Mouse (Mus musculus): ENCODE results near the gene A3galt2. TPM values are rescaled to one million over a fixed set of nuclear protein-coding genes. Genes with fewer than 3 reads are reported as not detected.

The A3galt2 gene
- polyA plus RNA-seq, 1 experiment from 2014 or later = 0.14 TPM

DNA sequence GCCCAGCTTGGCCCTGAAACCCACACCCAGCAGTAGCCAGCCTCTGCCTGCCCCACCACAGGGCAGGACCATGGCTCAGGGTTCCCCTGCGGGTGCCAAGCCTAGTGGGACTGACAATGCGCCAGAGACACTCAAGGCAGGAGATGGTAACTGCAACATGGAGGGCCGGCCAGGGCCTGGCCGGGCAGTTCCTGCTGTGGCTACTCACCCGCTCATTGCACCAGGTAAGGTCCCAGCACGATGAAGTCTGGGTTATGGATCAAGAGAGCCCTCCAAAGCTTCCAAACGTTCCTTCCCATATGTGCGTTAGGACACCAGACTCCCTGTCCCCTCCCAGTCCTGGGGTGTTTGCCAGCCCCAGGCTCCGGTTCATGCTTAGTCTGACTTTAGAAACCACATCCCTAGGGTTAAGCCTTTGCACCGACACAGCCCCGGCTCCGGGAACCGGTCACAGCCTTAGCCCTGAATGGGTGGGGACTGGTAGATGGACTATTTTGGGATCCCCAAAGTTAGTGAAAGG is 43.0 kb upstream of the A3galt2 start:
- Histone ChIP-seq H3K4me3 (ENCODE audit: low read depth, low read length) (no peak overlapping the region), H3K4me1 (ENCODE audit: control insufficient read depth, insufficient read depth, low read length) (peaks cover 32% of the 10 kb centered on the region), H3K27ac (ENCODE audit: low read length) (no peak overlapping the region), H3K9ac (ENCODE audit: low read depth, low read length) (peak overlapping the region; percentile 30), H3K36me3 (ENCODE audit: control insufficient read depth, insufficient read depth, low read length) (no peaks in the 10 kb centered on the region; the same call in 1 of the 2 replicates), H3K4me2 (ENCODE audit: low read length) (no peak overlapping the region), H3K9me3 (replicated peaks; ENCODE audit: control insufficient read depth, low read length, poor library complexity, severe bottlenecking) (no peaks in the 10 kb centered on the region), H3K27me3 (ENCODE audit: control insufficient read depth, insufficient read depth, low read depth, low read length) (no peaks in the 10 kb centered on the region)
- ATAC-seq = no peak
- WGBS = 30% methylated on average over 13 of the region's 13 CpGs

DNA sequence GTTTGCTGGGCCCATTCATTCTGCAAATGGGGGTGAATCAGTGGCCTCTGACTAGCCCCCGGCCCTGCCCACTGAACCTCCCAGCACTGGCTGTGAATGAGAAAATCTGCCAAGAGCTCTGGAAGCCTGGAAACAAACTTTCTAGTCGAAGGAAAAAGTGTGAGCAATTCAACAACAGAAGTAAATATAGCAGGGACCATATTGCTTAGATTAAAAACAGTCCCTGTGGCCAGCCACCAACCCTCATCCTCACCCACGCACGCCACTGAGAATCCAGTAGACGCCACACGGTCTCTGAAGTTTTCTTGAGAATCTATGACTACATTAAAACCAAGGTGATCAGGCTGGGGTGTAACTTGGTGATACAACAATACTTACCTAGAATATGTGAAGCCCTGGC is 42.2 kb upstream of the A3galt2 start:
- 78% methylated on average over 6 of the region's 6 CpGs for WGBS

GRCm38 (mm10) chr4:128715241-128716204 is 39.6 kb upstream of the A3galt2 start:
- Histone ChIP-seq H3K4me3 (ENCODE audit: low read depth, low read length) (no peak overlapping the region), H3K9ac (ENCODE audit: low read depth, low read length) (peak overlapping the region; percentile 47), H3K36me3 (ENCODE audit: control insufficient read depth, insufficient read depth, low read length) (no peaks in the 10 kb centered on the region), H3K27me3 (ENCODE audit: control insufficient read depth, insufficient read depth, low read depth, low read length) (no peaks in the 10 kb centered on the region), H3K9me3 (replicated peaks; ENCODE audit: control insufficient read depth, low read length, poor library complexity, severe bottlenecking) (no peaks in the 10 kb centered on the region), H3K4me2 (ENCODE audit: low read length) (peak overlapping the region; percentile 47), H3K4me1 (ENCODE audit: control insufficient read depth, insufficient read depth, low read length) (peaks cover 45% of the 10 kb centered on the region), H3K27ac (ENCODE audit: low read length) (peak overlapping the region; percentile 91)
- peak; percentile 80 for ATAC-seq
- WGBS = 2% methylated on average over 14 of the region's 14 CpGs

More for the DNA sequence above, 42.2 kb upstream of the A3galt2 start:
- Histone ChIP-seq H3K36me3 (ENCODE audit: control insufficient read depth, insufficient read depth, low read length) (no peaks in the 10 kb centered on the region), H3K27me3 (ENCODE audit: control insufficient read depth, insufficient read depth, low read depth, low read length) (no peaks in the 10 kb centered on the region), H3K9me3 (replicated peaks; ENCODE audit: control insufficient read depth, low read length, poor library complexity, severe bottlenecking) (no peaks in the 10 kb centered on the region), H3K9ac (ENCODE audit: low read depth, low read length) (no peak overlapping the region), H3K4me2 (ENCODE audit: low read length) (no peak overlapping the region), H3K4me1 (ENCODE audit: control insufficient read depth, insufficient read depth, low read length) (peaks cover 37% of the 10 kb centered on the region), H3K27ac (ENCODE audit: low read length) (no peak overlapping the region), H3K4me3 (ENCODE audit: low read depth, low read length) (no peak overlapping the region)
- ATAC-seq = no peak

DNA sequence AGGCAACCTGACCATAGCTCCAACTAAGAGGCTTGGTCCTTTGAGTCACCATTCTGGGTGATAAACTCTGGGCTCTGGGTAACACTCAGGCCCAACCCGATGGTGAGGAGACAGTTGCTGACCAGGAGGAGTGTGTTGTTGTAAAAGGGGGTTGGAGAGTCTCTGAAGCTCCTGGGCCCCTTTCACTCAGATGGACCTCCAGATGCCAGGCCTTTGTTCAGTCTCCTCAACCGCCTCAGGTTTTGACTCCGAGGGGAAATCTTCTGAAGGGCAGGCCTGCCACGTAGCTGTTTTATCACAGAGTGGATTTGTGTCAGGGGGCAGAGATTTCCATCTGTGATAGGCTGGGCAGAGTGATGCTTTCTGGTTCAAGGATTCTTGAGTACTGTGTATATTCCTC is 38.9 kb upstream of the A3galt2 start:
- no peaks in the 10 kb centered on the region for H3K36me3 ChIP-seq (ENCODE audit: control insufficient read depth, insufficient read depth, low read length)
- H3K27ac ChIP-seq (ENCODE audit: low read length) = peak overlapping the region; percentile 91
- H3K9me3 ChIP-seq (replicated peaks; ENCODE audit: control insufficient read depth, low read length, poor library complexity, severe bottlenecking) = no peaks in the 10 kb centered on the region
- ATAC-seq = no peak
- peak overlapping the region; percentile 47 for H3K4me2 ChIP-seq (ENCODE audit: low read length)
- WGBS = 7% methylated on average over 4 of the region's 4 CpGs
- no peak overlapping the region for H3K4me3 ChIP-seq (ENCODE audit: low read depth, low read length)
- peak overlapping the region; percentile 47 for H3K9ac ChIP-seq (ENCODE audit: low read depth, low read length)
- no peaks in the 10 kb centered on the region for H3K27me3 ChIP-seq (ENCODE audit: control insufficient read depth, insufficient read depth, low read depth, low read length)
- peaks cover 48% of the 10 kb centered on the region for H3K4me1 ChIP-seq (ENCODE audit: control insufficient read depth, insufficient read depth, low read length)

DNA sequence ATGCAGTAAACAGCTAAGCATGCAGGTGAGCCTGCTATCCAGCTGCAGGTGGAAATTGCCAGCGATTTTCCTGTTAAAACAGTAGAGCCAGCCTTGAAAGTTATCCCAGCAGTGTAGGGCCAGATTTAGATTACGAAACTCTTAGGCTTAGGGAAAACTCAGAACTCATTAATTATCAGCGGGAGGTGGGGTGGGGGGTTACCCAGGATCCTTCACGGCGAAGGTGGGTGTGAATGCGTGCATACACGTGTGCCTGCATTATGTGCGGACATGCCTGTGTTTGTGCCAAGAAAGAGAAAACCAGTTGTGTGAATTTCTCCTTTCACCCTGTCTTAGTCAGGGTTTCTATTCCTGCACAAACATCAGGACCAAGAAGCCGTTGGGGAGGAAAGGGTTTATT is 38.4 kb upstream of the A3galt2 start:
- H3K27me3 ChIP-seq (ENCODE audit: control insufficient read depth, insufficient read depth, low read depth, low read length) = no peaks in the 10 kb centered on the region
- 24% methylated on average over 9 of the region's 9 CpGs for WGBS
- peak overlapping the region; percentile 91 for H3K27ac ChIP-seq (ENCODE audit: low read length)
- H3K4me2 ChIP-seq (ENCODE audit: low read length) = peak overlapping the region; percentile 18; the same call in 1 of the 2 replicates
- no peaks in the 10 kb centered on the region for H3K36me3 ChIP-seq (ENCODE audit: control insufficient read depth, insufficient read depth, low read length)
- peak overlapping the region; percentile 47; the same call in 1 of the 2 replicates for H3K9ac ChIP-seq (ENCODE audit: low read depth, low read length)
- peaks cover 49% of the 10 kb centered on the region for H3K4me1 ChIP-seq (ENCODE audit: control insufficient read depth, insufficient read depth, low read length)
- no peaks in the 10 kb centered on the region for H3K9me3 ChIP-seq (replicated peaks; ENCODE audit: control insufficient read depth, low read length, poor library complexity, severe bottlenecking)
- no peak for ATAC-seq
- no peak overlapping the region for H3K4me3 ChIP-seq (ENCODE audit: low read depth, low read length)

DNA sequence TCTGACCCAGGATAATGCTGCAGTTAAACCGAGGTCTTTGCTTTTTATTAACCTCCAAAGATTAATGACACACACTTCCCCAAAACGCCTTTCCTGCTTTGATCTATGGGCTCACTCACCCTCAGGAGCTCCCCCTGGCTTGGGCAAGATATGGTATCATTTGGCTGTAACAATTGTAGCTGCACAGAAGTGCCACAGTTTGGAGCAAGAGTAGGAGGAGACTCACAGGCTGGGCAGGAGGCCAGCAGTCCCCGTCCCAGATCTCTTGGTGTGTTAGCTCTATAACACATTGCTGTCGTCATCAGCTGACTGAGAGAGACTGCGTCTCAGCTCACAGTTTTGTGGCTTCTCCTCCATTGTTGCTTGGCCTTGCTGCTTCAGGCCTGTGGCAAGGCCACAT is 35.1 kb upstream of the A3galt2 start:
- Histone ChIP-seq H3K9me3 (replicated peaks; ENCODE audit: control insufficient read depth, low read length, poor library complexity, severe bottlenecking) (no peaks in the 10 kb centered on the region), H3K4me2 (ENCODE audit: low read length) (no peak overlapping the region), H3K9ac (ENCODE audit: low read depth, low read length) (no peak overlapping the region), H3K27ac (ENCODE audit: low read length) (no peak overlapping the region; the same call in 1 of the 2 replicates), H3K4me3 (ENCODE audit: low read depth, low read length) (no peak overlapping the region), H3K27me3 (ENCODE audit: control insufficient read depth, insufficient read depth, low read depth, low read length) (no peaks in the 10 kb centered on the region), H3K4me1 (ENCODE audit: control insufficient read depth, insufficient read depth, low read length) (peaks cover 44% of the 10 kb centered on the region), H3K36me3 (ENCODE audit: control insufficient read depth, insufficient read depth, low read length) (no peaks in the 10 kb centered on the region)
- 17% methylated on average over 5 of the region's 5 CpGs for WGBS
- ATAC-seq = no peak

DNA sequence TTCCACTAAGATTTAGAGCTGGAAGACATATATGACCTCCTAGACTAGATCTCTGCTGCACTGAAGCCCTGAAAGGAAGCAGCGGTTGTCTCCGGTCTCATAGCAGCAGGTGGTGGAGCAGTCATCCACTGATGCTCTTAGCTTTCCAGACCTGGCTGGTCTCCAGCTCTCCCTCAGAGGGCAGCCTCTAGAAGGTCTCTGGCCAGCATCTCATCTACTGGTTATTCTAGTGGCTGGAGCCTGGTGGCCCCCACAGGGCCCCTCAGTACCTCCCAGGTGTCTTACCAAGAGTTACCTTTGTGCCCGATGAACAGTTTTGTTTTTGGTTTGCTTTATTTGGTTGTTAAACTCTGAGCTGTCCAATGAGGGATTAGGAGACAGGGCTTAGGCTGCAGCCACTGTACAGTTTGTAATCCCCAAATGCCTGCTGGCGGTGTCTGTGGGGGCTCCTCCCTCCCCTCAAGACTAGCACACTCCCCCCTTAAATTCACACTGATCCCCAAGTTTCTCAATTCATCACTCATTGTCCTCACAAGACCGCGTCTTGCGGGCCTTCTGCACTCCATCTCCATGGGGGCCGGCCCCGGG is 34.0 kb upstream of the A3galt2 start:
- Histone ChIP-seq H3K9me3 (replicated peaks; ENCODE audit: control insufficient read depth, low read length, poor library complexity, severe bottlenecking) (no peaks in the 10 kb centered on the region), H3K4me1 (ENCODE audit: control insufficient read depth, insufficient read depth, low read length) (peaks cover 39% of the 10 kb centered on the region), H3K9ac (ENCODE audit: low read depth, low read length) (peak overlapping the region; percentile 40; the same call in 1 of the 2 replicates), H3K27me3 (ENCODE audit: control insufficient read depth, insufficient read depth, low read depth, low read length) (no peaks in the 10 kb centered on the region), H3K4me2 (ENCODE audit: low read length) (no peak overlapping the region), H3K36me3 (ENCODE audit: control insufficient read depth, insufficient read depth, low read length) (no peaks in the 10 kb centered on the region), H3K27ac (ENCODE audit: low read length) (0 out of 2 replicates have a peak overlapping the region, but pooled peaks have one; percentile 53), H3K4me3 (ENCODE audit: low read depth, low read length) (no peak overlapping the region)
- no peak for ATAC-seq
- 35% methylated on average over 9 of the region's 9 CpGs for WGBS

- H3K4me3 ChIP-seq (ENCODE audit: low read depth, low read length) = no peak overlapping the region
- H3K9ac ChIP-seq (ENCODE audit: low read depth, low read length) = peak overlapping the region; percentile 40; the same call in 1 of the 2 replicates
- no peaks in the 10 kb centered on the region for H3K27me3 ChIP-seq (ENCODE audit: control insufficient read depth, insufficient read depth, low read depth, low read length)
- no peaks in the 10 kb centered on the region for H3K36me3 ChIP-seq (ENCODE audit: control insufficient read depth, insufficient read depth, low read length)
- H3K9me3 ChIP-seq (replicated peaks; ENCODE audit: control insufficient read depth, low read length, poor library complexity, severe bottlenecking) = no peaks in the 10 kb centered on the region
- no peak for ATAC-seq
- peaks cover 39% of the 10 kb centered on the region for H3K4me1 ChIP-seq (ENCODE audit: control insufficient read depth, insufficient read depth, low read length)
- H3K4me2 ChIP-seq (ENCODE audit: low read length) = no peak overlapping the region
- 73% methylated on average over 4 of the region's 4 CpGs for WGBS
- H3K27ac ChIP-seq (ENCODE audit: low read length) = no peak overlapping the region
Observed at GRCm38 (mm10) chr4:128721761-128722160, 33.4 kb upstream of the A3galt2 start.

Data from midbrain, embryonic 16.5 days (tissue).